Comparison of ENCODE assay signal across 21 mouse cellular contexts in the genomic region with DNA sequence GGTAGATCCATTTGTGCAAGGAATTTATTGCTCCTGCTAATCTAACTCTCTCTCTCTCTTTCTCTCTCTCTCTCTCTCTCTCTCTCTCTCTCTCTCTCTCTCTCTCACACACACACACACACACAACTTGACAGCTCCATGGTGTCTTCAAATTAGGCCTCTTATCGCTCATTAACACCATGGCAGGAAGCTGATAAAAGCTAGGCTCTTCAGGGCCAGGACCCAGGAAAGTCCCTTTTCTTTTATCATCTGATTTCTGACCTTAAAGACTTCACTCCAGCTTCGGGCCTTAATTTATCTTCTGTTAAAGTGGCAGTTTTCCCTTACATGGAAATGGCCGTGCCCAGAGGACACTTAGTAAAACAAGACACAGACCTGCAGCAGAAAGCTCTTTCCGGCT.
DNase-seq lines count a peak whose midpoint lies in the region; ATAC-seq lines count a peak whose summit lies in the region.
"Had no signal": no experiment of that assay in that cellular context is flagged by ENCODE, and none has a peak within 500 bp of the region (broad histone marks: within the 10 kb centered on the region; RNA-seq: fewer than 3 reads in every experiment).

No protein-coding gene starts in this region.

- peak; percentile 28 for DNase-seq in embryo, embryonic 10 days (ENCODE audit: low spot score)
- no peak for DNase-seq in embryo, embryonic 9.5 days (ENCODE audit: extremely low spot score)
- DNase-seq in c-Kit-positive CD71-positive TER-119-negative erythroid progenitor cells, embryonic 14.5 days (ENCODE audit: low read depth): peak; percentile 55
- no peak for DNase-seq in limb, embryonic 10.5 days (ENCODE audit: low spot score)
- no peak for DNase-seq in thymus, adult 18-20 months
- DNase-seq: adrenal gland, adult 2 months; cerebellum, adult 8-10 months; forebrain, postnatal 0 days; gastrocnemius, adult 2 months; thymus, postnatal 14 days had no signal

- H3K4me3 ChIP-seq in limb, embryonic 10.5 days: no peak overlapping the region
- no peak overlapping the region for H3K4me3 ChIP-seq in liver, embryonic 16.5 days (ENCODE audit: low read depth, low read length)
- H3K4me3 ChIP-seq in hindbrain, embryonic 12.5 days: no peak overlapping the region
- no peak overlapping the region for H3K4me3 ChIP-seq in intestine, embryonic 16.5 days (ENCODE audit: low read length)
- H3K4me3 ChIP-seq: embryonic facial prominence, embryonic 12.5 days; gastrocnemius, adult 2 months; hindbrain, embryonic 13.5 days; kidney, embryonic 15.5 days; lung, embryonic 15.5 days; midbrain, embryonic 15.5 days had no signal

- H3K9me3 ChIP-seq in limb, embryonic 10.5 days (replicated peaks): no peaks in the 10 kb centered on the region
- H3K9me3 ChIP-seq in liver, embryonic 16.5 days (replicated peaks; ENCODE audit: control insufficient read depth, low read length): no peaks in the 10 kb centered on the region
- no peaks in the 10 kb centered on the region for H3K9me3 ChIP-seq in hindbrain, embryonic 12.5 days (replicated peaks)
- no peaks in the 10 kb centered on the region for H3K9me3 ChIP-seq in intestine, embryonic 16.5 days (ENCODE audit: control insufficient read depth, low read length)
- H3K9me3 ChIP-seq: embryonic facial prominence, embryonic 12.5 days; hindbrain, embryonic 13.5 days; kidney, embryonic 15.5 days; lung, embryonic 15.5 days; midbrain, embryonic 15.5 days had no signal

- ATAC-seq in liver, embryonic 16.5 days (ENCODE audit: low read depth): peak; percentile 78
- ATAC-seq in hindbrain, embryonic 12.5 days (ENCODE audit: low FRiP score): no peak
- no peak for ATAC-seq in intestine, embryonic 16.5 days
- ATAC-seq: CD4-positive, CD25-positive, alpha-beta regulatory T cell, adult 4 months; forebrain, postnatal 0 days; midbrain, embryonic 15.5 days had no signal

- peaks cover 25% of the 10 kb centered on the region for H3K4me1 ChIP-seq in limb, embryonic 10.5 days
- peaks cover 2% of the 10 kb centered on the region; the same call in 1 of the 2 replicates for H3K4me1 ChIP-seq in liver, embryonic 16.5 days (ENCODE audit: control insufficient read depth, low read depth, low read length)
- H3K4me1 ChIP-seq in hindbrain, embryonic 12.5 days: no peaks in the 10 kb centered on the region
- 0 out of 2 replicates have a peak, but pooled peaks cover 3% of the 10 kb centered on the region for H3K4me1 ChIP-seq in intestine, embryonic 16.5 days (ENCODE audit: control insufficient read depth, insufficient read depth, low read length)
- H3K4me1 ChIP-seq: hindbrain, embryonic 13.5 days; kidney, embryonic 15.5 days; midbrain, embryonic 15.5 days had no signal

- no peak overlapping the region for H3K9ac ChIP-seq in liver, embryonic 16.5 days (ENCODE audit: low read depth, low read length)
- no peak overlapping the region for H3K9ac ChIP-seq in hindbrain, embryonic 12.5 days
- no peak overlapping the region for H3K9ac ChIP-seq in intestine, embryonic 16.5 days (ENCODE audit: low read depth, low read length)
- H3K9ac ChIP-seq: embryonic facial prominence, embryonic 12.5 days; forebrain, postnatal 0 days; hindbrain, embryonic 13.5 days; kidney, embryonic 15.5 days; lung, embryonic 15.5 days; midbrain, embryonic 15.5 days had no signal

- peak overlapping the region; percentile 72 for H3K27ac ChIP-seq in limb, embryonic 10.5 days
- no peak overlapping the region for H3K27ac ChIP-seq in liver, embryonic 16.5 days (ENCODE audit: low read length)
- no peak overlapping the region for H3K27ac ChIP-seq in hindbrain, embryonic 12.5 days
- H3K27ac ChIP-seq in intestine, embryonic 16.5 days (ENCODE audit: low read length): no peak overlapping the region
- H3K27ac ChIP-seq: embryonic facial prominence, embryonic 12.5 days; gastrocnemius, adult 2 months; hindbrain, embryonic 13.5 days; kidney, embryonic 15.5 days; lung, embryonic 15.5 days; midbrain, embryonic 15.5 days; stomach, postnatal 0 days had no signal

- H3K4me2 ChIP-seq in liver, embryonic 16.5 days (ENCODE audit: low read depth, low read length): no peak overlapping the region
- H3K4me2 ChIP-seq in hindbrain, embryonic 12.5 days (replicated peaks): no peak overlapping the region
- H3K4me2 ChIP-seq in intestine, embryonic 16.5 days (ENCODE audit: low read depth, low read length): no peak overlapping the region
- H3K4me2 ChIP-seq: embryonic facial prominence, embryonic 12.5 days; hindbrain, embryonic 13.5 days; kidney, embryonic 15.5 days; lung, embryonic 15.5 days; midbrain, embryonic 15.5 days had no signal

- no peaks in the 10 kb centered on the region for H3K27me3 ChIP-seq in limb, embryonic 10.5 days (ENCODE audit: low read depth, poor library complexity, severe bottlenecking)
- H3K27me3 ChIP-seq in liver, embryonic 16.5 days (ENCODE audit: control insufficient read depth, insufficient read depth, low read depth, low read length): no peaks in the 10 kb centered on the region
- no peaks in the 10 kb centered on the region for H3K27me3 ChIP-seq in hindbrain, embryonic 12.5 days
- no peaks in the 10 kb centered on the region for H3K27me3 ChIP-seq in intestine, embryonic 16.5 days (replicated peaks; ENCODE audit: control insufficient read depth, insufficient read depth, low read length)
- H3K27me3 ChIP-seq: embryonic facial prominence, embryonic 12.5 days; kidney, embryonic 15.5 days; lung, embryonic 15.5 days had no signal

- 17% methylated on average over 4 of the region's 4 CpGs for WGBS in limb, embryonic 10.5 days
- 11% methylated on average over 4 of the region's 4 CpGs for WGBS in liver, embryonic 16.5 days (ENCODE audit: insufficient replicate concordance)
- whole genome bisulfite sequencing in hindbrain, embryonic 12.5 days: 54% methylated on average over 4 of the region's 4 CpGs
- WGBS in intestine, embryonic 16.5 days: 37% methylated on average over 4 of the region's 4 CpGs

- no peaks in the 10 kb centered on the region for H3K36me3 ChIP-seq in limb, embryonic 10.5 days
- no peaks in the 10 kb centered on the region for H3K36me3 ChIP-seq in liver, embryonic 16.5 days (ENCODE audit: control insufficient read depth, insufficient read depth)
- no peaks in the 10 kb centered on the region for H3K36me3 ChIP-seq in hindbrain, embryonic 12.5 days
- H3K36me3 ChIP-seq in intestine, embryonic 16.5 days (ENCODE audit: control insufficient read depth, insufficient read depth, low read length): no peaks in the 10 kb centered on the region
- H3K36me3 ChIP-seq: embryonic facial prominence, embryonic 12.5 days; G1E; hindbrain, embryonic 13.5 days; kidney, embryonic 15.5 days; lung, embryonic 15.5 days; midbrain, embryonic 15.5 days had no signal

Comparison
In these comparisons a context has a peak if more than half of its experiments do, and no peak if none do; other contexts are left out.
1. DNase-seq: peak in embryo, embryonic 10 days (single experiment) and c-Kit-positive CD71-positive TER-119-negative erythroid progenitor cells, embryonic 14.5 days (single experiment); none in embryo, embryonic 9.5 days (single experiment), limb, embryonic 10.5 days (single experiment) and thymus, adult 18-20 months (0 of 2).